Mouse (Mus musculus): ENCODE results near the gene H2-DMa. TPM values are rescaled to one million over a fixed set of nuclear protein-coding genes. Genes with fewer than 3 reads are reported as not detected.

The H2-DMa gene
- total and polyA plus RNA-seq, 2 experiments from 2014 or later, result 4.2 to 7.2 TPM

- Histone ChIP-seq H3K4me1 (ENCODE audit: control insufficient read depth, insufficient read depth) (peaks cover 3% of the 10 kb centered on the region; the same call in 1 of the 2 replicates), H3K4me2 (ENCODE audit: low read depth, low read length) (no peak overlapping the region), H3K27me3 (ENCODE audit: control insufficient read depth, insufficient read depth, low read length) (peaks cover 6% of the 10 kb centered on the region; the same call in 1 of the 2 replicates), H3K4me3 (ENCODE audit: low read depth, low read length) (no peak overlapping the region), H3K9me3 (replicated peaks; ENCODE audit: control insufficient read depth, low read length) (no peaks in the 10 kb centered on the region), H3K9ac (replicated peaks; ENCODE audit: low read depth, low read length) (no peak overlapping the region), H3K27ac (ENCODE audit: low read depth) (0 out of 2 replicates have a peak overlapping the region, but pooled peaks have one; percentile 30), H3K36me3 (replicated peaks; ENCODE audit: control insufficient read depth, insufficient read depth, low read length) (no peaks in the 10 kb centered on the region)
- 36% methylated on average over 10 of the region's 10 CpGs for WGBS
- TF ChIP-seq CTCF (IDR thresholded peaks at IDR 0.05; ENCODE audit: low read depth), result no peak
- no peak for TF ChIP-seq EP300 (IDR thresholded peaks at IDR 0.05; ENCODE audit: low read depth)
- DNase-seq (ENCODE audit: low spot score), result no peak
- ATAC-seq (ENCODE audit: insufficient read depth, low read depth), result no peak; the same call in 1 of the 2 replicates
These were observed 20.4 kb upstream of the H2-DMa start for GRCm38 (mm10) chr17:34098709-34099479.

GRCm38 (mm10) chr17:34099531-34099930 lies 19.8 kb upstream of the H2-DMa start:
- no peak for ATAC-seq (ENCODE audit: insufficient read depth, low read depth)
- H3K27me3 ChIP-seq (ENCODE audit: control insufficient read depth, insufficient read depth, low read length), result 0 out of 2 replicates have a peak, but pooled peaks cover 1% of the 10 kb centered on the region
- TF ChIP-seq CTCF (IDR thresholded peaks at IDR 0.05; ENCODE audit: low read depth) (no peak), EP300 (IDR thresholded peaks at IDR 0.05; ENCODE audit: low read depth) (no peak)
- H3K4me2 ChIP-seq (ENCODE audit: low read depth, low read length), result no peak overlapping the region
- H3K36me3 ChIP-seq (replicated peaks; ENCODE audit: control insufficient read depth, insufficient read depth, low read length), result no peaks in the 10 kb centered on the region
- WGBS, result 57% methylated on average over 5 of the region's 5 CpGs
- H3K4me3 ChIP-seq (ENCODE audit: low read depth, low read length), result no peak overlapping the region
- no peak for DNase-seq (ENCODE audit: low spot score)
- peaks cover 3% of the 10 kb centered on the region; the same call in 1 of the 2 replicates for H3K4me1 ChIP-seq (ENCODE audit: control insufficient read depth, insufficient read depth)
- H3K27ac ChIP-seq (ENCODE audit: low read depth), result no peak overlapping the region
- H3K9ac ChIP-seq (replicated peaks; ENCODE audit: low read depth, low read length), result no peak overlapping the region
- no peaks in the 10 kb centered on the region for H3K9me3 ChIP-seq (replicated peaks; ENCODE audit: control insufficient read depth, low read length)

- DNase-seq (ENCODE audit: low spot score), result no peak
- no peak for ATAC-seq (ENCODE audit: insufficient read depth, low read depth)
- Histone ChIP-seq H3K4me1 (ENCODE audit: control insufficient read depth, insufficient read depth) (peaks cover 3% of the 10 kb centered on the region; the same call in 1 of the 2 replicates), H3K4me3 (ENCODE audit: low read depth, low read length) (no peak overlapping the region), H3K27ac (ENCODE audit: low read depth) (no peak overlapping the region), H3K27me3 (ENCODE audit: control insufficient read depth, insufficient read depth, low read length) (no peaks in the 10 kb centered on the region), H3K9ac (replicated peaks; ENCODE audit: low read depth, low read length) (no peak overlapping the region), H3K36me3 (replicated peaks; ENCODE audit: control insufficient read depth, insufficient read depth, low read length) (no peaks in the 10 kb centered on the region), H3K9me3 (replicated peaks; ENCODE audit: control insufficient read depth, low read length) (peaks cover 5% of the 10 kb centered on the region; the same call in 1 of the 2 replicates), H3K4me2 (ENCODE audit: low read depth, low read length) (no peak overlapping the region)
- TF ChIP-seq CTCF (IDR thresholded peaks at IDR 0.05; ENCODE audit: low read depth) (no peak), EP300 (IDR thresholded peaks at IDR 0.05; ENCODE audit: low read depth) (no peak)
- WGBS, result 26% methylated on average over 5 of the region's 5 CpGs
These were observed 18.2 kb upstream of the H2-DMa start for GRCm38 (mm10) chr17:34101185-34101584.

GRCm38 (mm10) chr17:34101604-34102032 lies 17.7 kb upstream of the H2-DMa start:
- peak; percentile 84 for ATAC-seq (ENCODE audit: insufficient read depth, low read depth)
- peak; percentile 86 for DNase-seq (ENCODE audit: low spot score)
- Histone ChIP-seq H3K27ac (ENCODE audit: low read depth) (no peak overlapping the region), H3K4me3 (ENCODE audit: low read depth, low read length) (peak overlapping the region; percentile 24; the same call in 1 of the 2 replicates), H3K4me2 (ENCODE audit: low read depth, low read length) (peak overlapping the region; percentile 49), H3K27me3 (ENCODE audit: control insufficient read depth, insufficient read depth, low read length) (no peaks in the 10 kb centered on the region), H3K36me3 (replicated peaks; ENCODE audit: control insufficient read depth, insufficient read depth, low read length) (no peaks in the 10 kb centered on the region), H3K9ac (replicated peaks; ENCODE audit: low read depth, low read length) (no peak overlapping the region), H3K4me1 (ENCODE audit: control insufficient read depth, insufficient read depth) (peaks cover 3% of the 10 kb centered on the region; the same call in 1 of the 2 replicates), H3K9me3 (replicated peaks; ENCODE audit: control insufficient read depth, low read length) (peaks cover 5% of the 10 kb centered on the region; the same call in 1 of the 2 replicates)
- TF ChIP-seq EP300 (IDR thresholded peaks at IDR 0.05; ENCODE audit: low read depth), result no peak
- TF ChIP-seq CTCF (IDR thresholded peaks at IDR 0.05; ENCODE audit: low read depth), result peak; percentile 84
- WGBS, result 5% methylated on average over 12 of the region's 12 CpGs

GRCm38 (mm10) chr17:34102831-34103230 lies 16.5 kb upstream of the H2-DMa start:
- Histone ChIP-seq H3K4me1 (ENCODE audit: control insufficient read depth, insufficient read depth) (peaks cover 3% of the 10 kb centered on the region; the same call in 1 of the 2 replicates), H3K9me3 (replicated peaks; ENCODE audit: control insufficient read depth, low read length) (peaks cover 5% of the 10 kb centered on the region; the same call in 1 of the 2 replicates), H3K4me2 (ENCODE audit: low read depth, low read length) (no peak overlapping the region), H3K27ac (ENCODE audit: low read depth) (no peak overlapping the region), H3K36me3 (replicated peaks; ENCODE audit: control insufficient read depth, insufficient read depth, low read length) (no peaks in the 10 kb centered on the region), H3K4me3 (ENCODE audit: low read depth, low read length) (no peak overlapping the region), H3K27me3 (ENCODE audit: control insufficient read depth, insufficient read depth, low read length) (no peaks in the 10 kb centered on the region), H3K9ac (replicated peaks; ENCODE audit: low read depth, low read length) (no peak overlapping the region)
- no peak for ATAC-seq (ENCODE audit: insufficient read depth, low read depth)
- TF ChIP-seq CTCF (IDR thresholded peaks at IDR 0.05; ENCODE audit: low read depth), result no peak
- no peak for TF ChIP-seq EP300 (IDR thresholded peaks at IDR 0.05; ENCODE audit: low read depth)
- no peak for DNase-seq (ENCODE audit: low spot score)
- WGBS, result 64% methylated on average over 6 of the region's 6 CpGs
